Mouse (Mus musculus) MEL (cell line): ENCODE results near the gene Ahcy. TPM values are rescaled to one million over a fixed set of nuclear protein-coding genes. Genes with fewer than 3 reads are reported as not detected.

Source experiments
- DNase-seq: peaks from one replicate; pipeline ENCODE4 v3.0.0; 2011; ENCODE audit warnings: low read depth, low spot score
- H3K27ac ChIP-seq: 2 replicates; pipeline ENCODE4 v1.5.1; 2012; ENCODE audit warnings: low read depth, mild to moderate bottlenecking, control low read depth, low read length, moderate library complexity; ENCODE audit not compliant: control insufficient read depth
- H3K27me3 ChIP-seq, 2 experiments: fragments of 150-350 bp in 1 of 2; sonication (generic) in 1 of 2; 2 replicates each; pipeline ENCODE4 v1.6.1; 2012; ENCODE audit warnings: low read length in 2 of 2, mild to moderate bottlenecking in 2 of 2, improper control_type of control experiment in 1 of 2, moderate library complexity in 1 of 2; ENCODE audit not compliant: insufficient read depth in 2 of 2, control insufficient read depth in 1 of 2
- H3K36me3 ChIP-seq, 2 experiments: 2 replicates each; pipeline ENCODE4 v1.6.1; 2012 to 2014; ENCODE audit warnings: low read length in 2 of 2, improper control_type of control experiment in 1 of 2, inconsistent platforms in 1 of 2, mild to moderate bottlenecking in 1 of 2; ENCODE audit not compliant: insufficient read depth in 2 of 2, control insufficient read depth in 1 of 2
- H3K4me1 ChIP-seq, 2 experiments: fragments of 150-350 bp in 1 of 2; sonication (generic) in 1 of 2; 2 replicates each; pipeline ENCODE4 v1.6.1; 2012; ENCODE audit warnings: low read length in 2 of 2, improper control_type of control experiment in 1 of 2, mild to moderate bottlenecking in 1 of 2; ENCODE audit not compliant: insufficient read depth in 2 of 2, control insufficient read depth in 1 of 2
- H3K4me3 ChIP-seq, 2 experiments: fragments of 150-350 bp in 1 of 2; sonication (generic) in 1 of 2; 2 replicates each; pipeline ENCODE4 v1.5.1; 2012; ENCODE audit warnings: low read depth in 2 of 2, low read length in 2 of 2, mild to moderate bottlenecking in 2 of 2, moderate library complexity in 2 of 2, control low read depth in 1 of 2, improper control_type of control experiment in 1 of 2; ENCODE audit not compliant: control insufficient read depth in 1 of 2, insufficient read depth in 1 of 2
- H3K79me2 ChIP-seq: 2 replicates; pipeline ENCODE4 v1.6.1; 2012; ENCODE audit warnings: mild to moderate bottlenecking, low read length, moderate library complexity; ENCODE audit not compliant: control insufficient read depth, poor library complexity, insufficient read depth
- H3K9ac ChIP-seq: 2 replicates; pipeline ENCODE4 v1.6.1; 2012; ENCODE audit warnings: low read depth, mild to moderate bottlenecking, control low read depth, low read length, moderate library complexity; ENCODE audit not compliant: control insufficient read depth, poor library complexity, severe bottlenecking
- H3K9me3 ChIP-seq: fragments of 150-350 bp; sonication (generic); replicated peaks from 2 replicates; pipeline ENCODE4 v1.6.1; 2012; ENCODE audit warnings: mild to moderate bottlenecking, low read length, improper control_type of control experiment, moderate library complexity; ENCODE audit not compliant: insufficient read depth
- BHLHE40 ChIP-seq: IDR thresholded peaks from 2 replicates; pipeline ENCODE4 v1.6.1; 2012; ENCODE audit warnings: low read depth, mild to moderate bottlenecking, inconsistent platforms, low read length, improper control_type of control experiment, borderline replicate concordance
- CHD2 ChIP-seq: IDR thresholded peaks from 2 replicates; pipeline ENCODE4 v1.6.1; 2011; ENCODE audit warnings: low read length, improper control_type of control experiment
- CTCF ChIP-seq, 3 experiments: IDR thresholded peaks in 2 of 3; conservative IDR thresholded peaks in 1 of 3; 2 replicates each; pipeline ENCODE4 v1.5.1; 2011 to 2012; ENCODE audit warnings: low read length in 3 of 3, low read depth in 2 of 3, mild to moderate bottlenecking in 2 of 3, improper control_type of control experiment in 1 of 3, inconsistent platforms in 1 of 3, mixed read lengths in 1 of 3, moderate library complexity in 1 of 3; ENCODE audit not compliant: control insufficient read depth in 1 of 3, insufficient read depth in 1 of 3, poor library complexity in 1 of 3, severe bottlenecking in 1 of 3
- ELF1 ChIP-seq: IDR thresholded peaks from 2 replicates; pipeline ENCODE4 v1.6.1; 2014; ENCODE audit warnings: low read depth, mild to moderate bottlenecking, inconsistent platforms, low read length, improper control_type of control experiment, moderate library complexity
- EP300 ChIP-seq, 2 experiments: IDR thresholded peaks; 2 replicates each; pipeline ENCODE4 v1.6.1; 2011; ENCODE audit warnings: improper control_type of control experiment in 2 of 2, low read length in 2 of 2, low read depth in 1 of 2, mild to moderate bottlenecking in 1 of 2
- ETS1 ChIP-seq: IDR thresholded peaks from 2 replicates; pipeline ENCODE4 v1.6.1; 2012; ENCODE audit warnings: low read depth, mild to moderate bottlenecking, inconsistent platforms, low read length, improper control_type of control experiment, moderate library complexity
- JUND ChIP-seq: IDR thresholded peaks from 2 replicates; pipeline ENCODE4 v1.6.1; 2011; ENCODE audit warnings: low read depth, mild to moderate bottlenecking, improper control_type of control experiment, low read length
- MAFK ChIP-seq: IDR thresholded peaks from 2 replicates; pipeline ENCODE4 v1.6.1; 2011; ENCODE audit warnings: low read depth, mild to moderate bottlenecking, low read length, improper control_type of control experiment, borderline replicate concordance
- MAX ChIP-seq: IDR thresholded peaks from 2 replicates; pipeline ENCODE4 v1.6.1; 2011; ENCODE audit warnings: low read length, improper control_type of control experiment
- MEF2A ChIP-seq: IDR thresholded peaks from 2 replicates; pipeline ENCODE4 v1.6.1; 2014; ENCODE audit warnings: low read depth, mild to moderate bottlenecking, inconsistent platforms, low read length, improper control_type of control experiment; ENCODE audit not compliant: poor library complexity, insufficient replicate concordance, severe bottlenecking; ENCODE audit errors: extremely low read depth
- NRF1 ChIP-seq: IDR thresholded peaks from 2 replicates; pipeline ENCODE4 v1.6.1; 2014; ENCODE audit warnings: low read depth, mild to moderate bottlenecking, inconsistent platforms, low read length, improper control_type of control experiment, moderate library complexity; ENCODE audit not compliant: poor library complexity, insufficient read depth, severe bottlenecking
- POLR2AphosphoS2 ChIP-seq: IDR thresholded peaks from 2 replicates; pipeline ENCODE4 v1.6.1; 2011; ENCODE audit warnings: low read length, improper control_type of control experiment
- SIN3A ChIP-seq: IDR thresholded peaks from 2 replicates; pipeline ENCODE4 v1.6.1; 2012; ENCODE audit warnings: low read length, improper control_type of control experiment, inconsistent platforms
- SMC3 ChIP-seq: IDR thresholded peaks from 2 replicates; pipeline ENCODE4 v1.6.1; 2011; ENCODE audit warnings: low read depth, low read length, improper control_type of control experiment
- TBP ChIP-seq: IDR thresholded peaks from 2 replicates; pipeline ENCODE4 v1.8.0; 2011; ENCODE audit warnings: low read depth, low read length, improper control_type of control experiment
- TCF12 ChIP-seq: IDR thresholded peaks from 2 replicates; pipeline ENCODE4 v1.6.1; 2014; ENCODE audit warnings: low read depth, mild to moderate bottlenecking, inconsistent platforms, low read length, improper control_type of control experiment, moderate library complexity
- UBTF ChIP-seq: IDR thresholded peaks from 2 replicates; pipeline ENCODE4 v1.6.1; 2012; ENCODE audit warnings: low read depth, mild to moderate bottlenecking, inconsistent platforms, low read length, improper control_type of control experiment, moderate library complexity, borderline replicate concordance; ENCODE audit not compliant: insufficient read depth
- ZKSCAN1 ChIP-seq: IDR thresholded peaks from 2 replicates; pipeline ENCODE4 v1.6.1; 2012; ENCODE audit warnings: low read depth, mild to moderate bottlenecking, inconsistent platforms, low read length, improper control_type of control experiment, moderate library complexity
- ZMIZ1 ChIP-seq: IDR thresholded peaks from 2 replicates; pipeline ENCODE4 v1.6.1; 2012; ENCODE audit warnings: low read depth, mild to moderate bottlenecking, inconsistent platforms, low read length, improper control_type of control experiment, moderate library complexity
- ZNF384 ChIP-seq: IDR thresholded peaks from 2 replicates; pipeline ENCODE4 v1.6.1; 2012; ENCODE audit warnings: low read depth, mild to moderate bottlenecking, inconsistent platforms, low read length, improper control_type of control experiment
- polyA plus RNA-seq, 2 experiments: library from polyadenylated mRNA; stranded (reverse) in 1 of 2; unstranded in 1 of 2; fragments of >175 nt in 1 of 2; fragments of >200 nt in 1 of 2; gene quantifications; 2 replicates each; pipeline versions ENCODE4 v1.2.1 to v1.2.4; 2012; ENCODE audit warnings: low replicate concordance in 2 of 2, low read depth in 1 of 2; ENCODE audit not compliant: insufficient read length in 2 of 2, insufficient read depth in 1 of 2, missing spikeins in 1 of 2
- total RNA-seq: library from RNA; depleted of rRNA; stranded (reverse); fragments of 300-350 nt; gene quantifications from 2 replicates; pipeline ENCODE4 v1.2.3, GENCODE M21; 2012

Ahcy gene
- total and polyA plus RNA-seq, 3 experiments: 255 to 5,082 (median 364) TPM

DNA sequence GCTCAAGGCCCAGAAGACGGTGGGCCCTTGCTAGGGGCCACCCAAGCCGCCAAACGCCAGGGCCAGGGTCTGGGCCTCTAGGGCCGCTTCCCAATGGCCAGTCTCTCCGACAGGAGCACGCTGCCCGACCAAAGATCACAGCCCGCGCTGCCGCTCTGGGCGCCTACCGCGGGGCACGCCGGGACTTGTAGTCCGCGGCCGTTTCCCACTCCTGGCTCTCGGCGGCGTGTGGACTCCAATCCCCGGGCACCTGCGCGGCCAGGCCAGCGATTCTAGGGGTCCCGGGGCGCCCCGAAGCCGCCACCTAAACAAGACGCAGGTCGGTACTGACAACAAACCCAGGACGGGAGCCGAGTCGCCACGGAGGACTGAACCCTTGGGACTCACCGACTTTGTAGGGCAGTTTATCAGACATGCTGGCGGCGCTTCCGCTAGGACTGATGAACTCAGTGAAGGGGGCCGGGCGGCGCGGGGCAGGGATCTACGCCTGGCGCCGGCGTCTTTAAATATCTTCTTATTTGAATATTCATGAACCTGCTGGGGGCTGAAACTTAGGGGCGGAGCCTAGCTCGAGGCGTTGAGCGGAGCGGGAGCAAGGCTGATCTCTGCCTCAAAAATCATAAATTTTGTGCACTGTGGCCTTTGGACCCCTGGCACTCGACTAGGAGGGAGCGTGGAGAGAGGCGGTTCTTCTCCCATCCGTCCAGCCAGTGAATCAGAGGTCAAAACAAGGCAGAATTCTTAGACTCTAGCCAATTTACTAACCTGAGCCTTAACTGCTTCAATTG lies at the start of gene Ahcy (continued):
- TF ChIP-seq UBTF: 0 out of 2 replicates have a peak, but pooled peaks have one; percentile 41
- peak; percentile 74; the same call in 1 of the 2 replicates for TF ChIP-seq POLR2AphosphoS2
- no peak for TF ChIP-seq ZNF384
- TF ChIP-seq JUND: no peak
- TF ChIP-seq SIN3A: peak; percentile 84
- TF ChIP-seq, all 39 proteins: peak for 17

DNA sequence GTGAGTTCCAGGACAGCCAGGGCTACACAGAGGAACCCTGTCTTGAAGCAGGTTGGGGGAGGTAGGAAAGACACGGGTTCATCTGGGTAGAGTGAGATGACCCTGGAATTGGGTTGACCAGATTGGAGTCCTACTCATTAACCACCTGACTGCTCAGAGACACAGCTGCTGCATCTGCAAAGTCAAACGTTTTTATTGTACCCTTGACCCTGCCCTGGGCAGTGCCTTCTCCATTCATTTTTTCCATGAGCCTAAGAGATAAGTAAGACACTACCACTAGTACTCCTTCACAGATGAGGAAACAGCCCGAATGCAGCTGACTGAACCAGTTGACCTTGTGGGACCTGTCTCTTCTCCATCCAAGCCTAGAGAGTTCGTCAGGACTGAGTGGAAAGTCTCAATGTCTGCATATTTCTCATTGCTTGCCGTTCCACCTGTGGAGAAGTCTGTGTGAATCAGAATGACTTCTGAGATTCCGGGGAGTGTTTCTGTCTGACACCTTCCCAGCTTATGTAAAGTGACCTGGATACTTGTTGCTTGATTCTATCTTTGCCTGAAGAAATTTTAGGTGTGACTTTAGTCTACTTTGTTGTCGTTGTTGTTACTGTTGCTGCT lies 41.0 kb upstream of the Ahcy start:
- Histone ChIP-seq H3K36me3 (no peaks in the 10 kb centered on the region), H3K9me3 (no peaks in the 10 kb centered on the region), H3K79me2 (no peaks in the 10 kb centered on the region), H3K27ac (no peak overlapping the region), H3K27me3 (no peaks in the 10 kb centered on the region), H3K4me3 (no peak overlapping the region), H3K4me1 (no peaks in the 10 kb centered on the region), H3K9ac (no peak overlapping the region)
- no peak for DNase-seq
- TF ChIP-seq ETS1 (no peak), ZKSCAN1 (no peak), EP300 (IDR thresholded peaks at IDR 0.05; ENCODE audit: low read depth in 1 of 2, low read length in 2 of 2) (no peak), CTCF (IDR thresholded peaks at IDR 0.05 in 2 of 3, conservative IDR thresholded peaks at IDR 0.05 in 1 of 3; ENCODE audit: control insufficient read depth in 1 of 3, insufficient read depth in 1 of 3, low read depth in 2 of 3, low read length in 3 of 3, poor library complexity in 1 of 3, severe bottlenecking in 1 of 3) (no peak), TBP (no peak), NRF1 (no peak), CHD2 (no peak), ZNF384 (no peak), TCF12 (no peak), MAX (no peak), SMC3 (no peak), MAFK (no peak), BHLHE40 (no peak), MEF2A (no peak), ELF1 (no peak), ZMIZ1 (no peak), POLR2AphosphoS2 (no peak)
